Mouse (Mus musculus) G1E (cell line): ENCODE data around the gene Tdp2. TPM values are rescaled to one million over a fixed set of nuclear protein-coding genes. Genes with fewer than 3 reads are reported as not detected.

Experiments
- ATAC-seq: 2 replicates; pipeline ENCODE4 v1.8.0; 2016; ENCODE audit warnings: mild to moderate bottlenecking; ENCODE audit not compliant: insufficient number of reproducible peaks, poor library complexity, low FRiP score, severe bottlenecking; ENCODE audit errors: extremely low read depth
- DNase-seq: peaks from one replicate; pipeline ENCODE4 v3.0.0; 2012; ENCODE audit warnings: low spot score
- H3K27me3 ChIP-seq: 2 replicates; pipeline ENCODE4 v1.6.1; 2012; ENCODE audit warnings: mild to moderate bottlenecking, low read length, inconsistent platforms; ENCODE audit not compliant: insufficient read depth
- H3K36me3 ChIP-seq: replicated peaks from 2 replicates; pipeline ENCODE3; 2012; ENCODE audit warnings: mild to moderate bottlenecking, inconsistent platforms
- H3K4me1 ChIP-seq: 2 replicates; pipeline ENCODE4 v1.6.1; 2012; ENCODE audit warnings: low read depth, low read length, inconsistent platforms, mixed read lengths; ENCODE audit not compliant: insufficient read depth
- H3K4me3 ChIP-seq: 2 replicates; pipeline ENCODE4 v1.5.1; 2012; ENCODE audit warnings: low read depth, mild to moderate bottlenecking, inconsistent platforms, low read length, moderate library complexity, mixed read lengths
- H3K9me3 ChIP-seq: replicated peaks from 2 replicates; pipeline ENCODE4 v1.6.1; 2012; ENCODE audit warnings: inconsistent platforms
- CTCF ChIP-seq: IDR thresholded peaks from 2 replicates; pipeline ENCODE4 v1.5.1; 2012; ENCODE audit warnings: low read depth, low read length, inconsistent platforms, mixed read lengths
- GATA1 ChIP-seq: IDR thresholded peaks from 2 replicates; pipeline ENCODE4 v1.6.1; 2012; ENCODE audit warnings: borderline replicate concordance, low read length, inconsistent platforms, mixed read lengths
- GATA2 ChIP-seq: IDR thresholded peaks from 2 replicates; pipeline ENCODE4 v1.6.1; 2012; ENCODE audit warnings: low read depth, low read length, inconsistent platforms, borderline replicate concordance
- POLR2AphosphoS5 ChIP-seq: IDR thresholded peaks from 2 replicates; pipeline ENCODE4 v1.6.1; 2012; ENCODE audit warnings: low read depth, low read length, inconsistent platforms; ENCODE audit not compliant: insufficient replicate concordance
- TAL1 ChIP-seq: conservative IDR thresholded peaks from 2 replicates; pipeline ENCODE4 v1.6.1; 2012; ENCODE audit warnings: low read depth, low read length, inconsistent platforms, mixed read lengths
- polyA plus RNA-seq: library from polyadenylated mRNA; stranded (reverse); fragments of >175 nt; gene quantifications from 2 replicates; pipeline ENCODE4 v1.2.3, GENCODE M21; 2012
- total RNA-seq, 2 experiments: library from RNA; stranded (forward) in 1 of 2; stranded (reverse) in 1 of 2; fragments of 200-1000 nt in 1 of 2; fragments of >200 nt in 1 of 2; fragmentation: Nextera tagmentation in 1 of 2; gene quantifications; 2 replicates each; pipeline ENCODE4 v1.2.3; 2014 to 2017

Gene Tdp2
- total and polyA plus RNA-seq, 3 experiments, result 49.6 to 89.3 (median 84.6) TPM

DNA sequence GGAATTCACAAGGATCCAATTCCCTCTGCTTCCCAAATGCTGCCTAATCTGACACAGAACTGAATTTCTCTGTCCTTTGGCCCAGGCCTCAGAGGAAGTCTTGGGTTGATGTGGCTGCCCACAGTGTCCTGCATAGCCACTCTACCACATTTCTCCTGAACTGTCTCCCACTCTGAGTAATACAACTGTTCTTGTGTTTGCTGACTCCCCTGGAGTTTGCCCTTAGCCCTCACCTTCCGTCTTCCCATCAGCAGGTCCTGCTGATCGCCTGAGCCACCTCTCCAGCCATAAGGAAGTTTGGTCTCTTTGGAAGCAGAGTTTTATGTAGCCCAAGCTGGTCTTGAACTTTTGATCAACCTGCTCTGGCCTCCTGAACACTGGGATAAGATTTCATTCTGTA lies 20.5 kb downstream of the Tdp2 start:
- TF ChIP-seq CTCF (no peak), POLR2AphosphoS5 (no peak), GATA1 (no peak), TAL1 (no peak), GATA2 (no peak)

GRCm38 (mm10) chr13:24852570-24852969 lies 21.1 kb downstream of the Tdp2 start:
- TF ChIP-seq POLR2AphosphoS5 (no peak), GATA2 (no peak), GATA1 (no peak), CTCF (no peak), TAL1 (no peak)
- no peak for ATAC-seq
- H3K9me3 ChIP-seq, result no peaks in the 10 kb centered on the region

More for the DNA sequence above, 20.5 kb downstream of the Tdp2 start:
- Histone ChIP-seq H3K9me3 (no peaks in the 10 kb centered on the region), H3K4me1 (no peaks in the 10 kb centered on the region), H3K4me3 (no peak overlapping the region), H3K27me3 (peaks cover 34% of the 10 kb centered on the region), H3K36me3 (no peaks in the 10 kb centered on the region)
- DNase-seq (no peak), ATAC-seq (no peak)

GRCm38 (mm10) chr13:24859115-24859514 lies 27.6 kb downstream of the Tdp2 start:
- H3K4me1 ChIP-seq, result peaks cover 3% of the 10 kb centered on the region
- H3K9me3 ChIP-seq, result no peaks in the 10 kb centered on the region
- DNase-seq (no peak), ATAC-seq (no peak)
- no peaks in the 10 kb centered on the region for H3K36me3 ChIP-seq
- TF ChIP-seq TAL1 (no peak), GATA1 (no peak), GATA2 (no peak), CTCF (no peak), POLR2AphosphoS5 (no peak)
- peaks cover 44% of the 10 kb centered on the region for H3K27me3 ChIP-seq
- H3K4me3 ChIP-seq, result no peak overlapping the region

More at GRCm38 (mm10) chr13:24852570-24852969, 21.1 kb downstream of the Tdp2 start:
- DNase-seq, result no peak
- no peaks in the 10 kb centered on the region for H3K36me3 ChIP-seq
- no peak overlapping the region for H3K4me3 ChIP-seq
- H3K4me1 ChIP-seq, result no peaks in the 10 kb centered on the region
- H3K27me3 ChIP-seq, result peaks cover 39% of the 10 kb centered on the region

- H3K4me3 ChIP-seq, result no peak overlapping the region
- DNase-seq, result no peak
- no peak for ATAC-seq
- TF ChIP-seq CTCF, result no peak
- TF ChIP-seq TAL1, result no peak
- no peak for TF ChIP-seq GATA2
- TF ChIP-seq POLR2AphosphoS5, result no peak
- no peak for TF ChIP-seq GATA1
- peaks cover 47% of the 10 kb centered on the region for H3K27me3 ChIP-seq
- H3K9me3 ChIP-seq, result no peaks in the 10 kb centered on the region
- H3K36me3 ChIP-seq, result no peaks in the 10 kb centered on the region
- H3K4me1 ChIP-seq, result peaks cover 3% of the 10 kb centered on the region
Measured at GRCm38 (mm10) chr13:24861084-24861483, 29.6 kb downstream of the Tdp2 start.

DNA sequence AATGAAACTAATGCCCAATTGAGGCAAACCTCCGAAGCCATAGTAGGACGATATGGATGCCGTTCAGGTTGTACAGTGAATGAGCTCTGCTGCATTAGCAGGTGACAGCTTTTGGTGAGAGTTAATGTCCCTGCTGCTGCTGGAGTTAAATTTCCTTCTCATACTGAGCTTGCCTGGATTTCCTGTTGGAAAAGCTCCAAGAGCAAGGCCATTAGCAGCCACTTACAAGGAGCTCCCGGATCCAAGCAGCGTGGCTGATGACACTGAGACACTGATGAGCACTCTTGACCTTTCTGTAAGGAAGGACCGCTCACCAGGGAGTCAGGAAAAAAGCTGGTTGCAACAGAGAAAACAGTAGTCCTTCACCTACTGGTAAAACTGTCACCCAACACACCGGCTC lies 30.5 kb downstream of the Tdp2 start:
- no peak for TF ChIP-seq GATA1
- no peak for TF ChIP-seq GATA2
- TF ChIP-seq CTCF, result no peak
- TF ChIP-seq POLR2AphosphoS5, result no peak
- TF ChIP-seq TAL1, result no peak
- ATAC-seq (no peak), DNase-seq (no peak)
- Histone ChIP-seq H3K36me3 (no peaks in the 10 kb centered on the region), H3K4me1 (peaks cover 10% of the 10 kb centered on the region), H3K27me3 (peaks cover 41% of the 10 kb centered on the region), H3K9me3 (no peaks in the 10 kb centered on the region), H3K4me3 (no peak overlapping the region)

- Histone ChIP-seq H3K4me3 (no peak overlapping the region), H3K27me3 (peaks cover 37% of the 10 kb centered on the region), H3K4me1 (peaks cover 11% of the 10 kb centered on the region), H3K36me3 (no peaks in the 10 kb centered on the region), H3K9me3 (no peaks in the 10 kb centered on the region)
- DNase-seq, result peak; percentile 14
- TF ChIP-seq POLR2AphosphoS5 (no peak), GATA1 (no peak), TAL1 (no peak), GATA2 (no peak), CTCF (no peak)
- no peak for ATAC-seq
Measured at GRCm38 (mm10) chr13:24862520-24862919, 31.0 kb downstream of the Tdp2 start.
